Comparison of ENCODE assay signal across 21 mouse cellular contexts in the genomic region with DNA sequence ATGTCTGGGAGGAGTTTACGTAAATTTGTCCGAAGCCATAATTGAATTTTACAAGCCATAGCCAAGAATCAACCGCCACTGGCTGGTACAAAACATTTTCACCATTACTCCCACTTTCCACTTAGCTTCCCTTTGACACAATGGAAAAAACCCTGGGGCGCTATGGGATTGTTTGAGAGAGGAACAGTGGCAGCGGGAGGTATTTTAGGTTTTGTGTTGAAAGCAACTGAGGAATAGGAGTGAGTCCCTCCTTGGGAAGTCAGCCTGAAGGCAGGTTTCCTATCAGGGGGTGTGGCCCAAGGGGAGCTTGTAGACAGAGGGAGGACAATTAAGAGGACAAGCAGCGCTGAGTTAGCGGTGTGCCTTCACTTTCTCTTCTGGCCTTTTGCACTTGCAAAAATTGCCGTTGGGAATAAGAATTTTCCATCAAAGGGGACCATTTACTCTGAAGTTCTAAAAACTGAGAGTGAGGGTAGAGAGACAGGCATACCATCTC.
"Had no signal": no experiment of that assay in that cellular context is flagged by ENCODE, and none has a peak within 500 bp of the region (broad histone marks: within the 10 kb centered on the region; RNA-seq: fewer than 3 reads in every experiment).

No protein-coding gene starts in this region.

- H3K9me3 ChIP-seq: limb, embryonic 12.5 days; limb, embryonic 15.5 days; liver, embryonic 15.5 days; lung, embryonic 15.5 days; midbrain, embryonic 10.5 days; midbrain, embryonic 15.5 days; neural tube, embryonic 12.5 days; neural tube, embryonic 15.5 days had no signal

- H3K27me3 ChIP-seq: limb, embryonic 15.5 days; liver, embryonic 15.5 days; lung, embryonic 15.5 days; midbrain, embryonic 15.5 days; neural tube, embryonic 12.5 days; neural tube, embryonic 15.5 days had no signal

- H3K36me3 ChIP-seq: limb, embryonic 12.5 days; limb, embryonic 15.5 days; liver, embryonic 15.5 days; lung, embryonic 15.5 days; midbrain, embryonic 10.5 days; midbrain, embryonic 15.5 days; neural tube, embryonic 12.5 days; neural tube, embryonic 15.5 days had no signal

- H3K27ac ChIP-seq: limb, embryonic 12.5 days; limb, embryonic 15.5 days; liver, embryonic 15.5 days; lung, embryonic 15.5 days; midbrain, embryonic 10.5 days; midbrain, embryonic 15.5 days; neural tube, embryonic 12.5 days; neural tube, embryonic 15.5 days had no signal

- H3K4me3 ChIP-seq: limb, embryonic 12.5 days; limb, embryonic 15.5 days; liver, embryonic 15.5 days; lung, embryonic 15.5 days; midbrain, embryonic 10.5 days; midbrain, embryonic 15.5 days; neural tube, embryonic 12.5 days; neural tube, embryonic 15.5 days had no signal

- H3K4me1 ChIP-seq: liver, embryonic 15.5 days; megakaryocyte, embryonic 14.5 days; midbrain, embryonic 15.5 days; neural tube, embryonic 12.5 days; neural tube, embryonic 15.5 days had no signal

- H3K9ac ChIP-seq: limb, embryonic 12.5 days; limb, embryonic 15.5 days; liver, embryonic 15.5 days; lung, embryonic 15.5 days; midbrain, embryonic 15.5 days; neural tube, embryonic 12.5 days; neural tube, embryonic 15.5 days had no signal

- DNase-seq: kidney, adult 18-20 months; kidney, adult 9 months; left cerebral cortex, postnatal 4 days; lung, adult 18-20 months; lung, postnatal 10 days; lung, postnatal 36 days; right cerebral cortex, adult 18-20 months; right cerebral cortex, postnatal 14 days; right cerebral cortex, postnatal 4 days; thymus, adult 18-20 months; thymus, postnatal 36 days had no signal

- ATAC-seq: midbrain, embryonic 15.5 days had no signal

- H3K4me2 ChIP-seq: limb, embryonic 12.5 days; limb, embryonic 15.5 days; liver, embryonic 11.5 days; liver, embryonic 15.5 days; lung, embryonic 15.5 days; midbrain, embryonic 15.5 days; neural tube, embryonic 12.5 days; neural tube, embryonic 15.5 days had no signal
